Mouse (Mus musculus): ENCODE data around the gene Hspbap1.

DNA sequence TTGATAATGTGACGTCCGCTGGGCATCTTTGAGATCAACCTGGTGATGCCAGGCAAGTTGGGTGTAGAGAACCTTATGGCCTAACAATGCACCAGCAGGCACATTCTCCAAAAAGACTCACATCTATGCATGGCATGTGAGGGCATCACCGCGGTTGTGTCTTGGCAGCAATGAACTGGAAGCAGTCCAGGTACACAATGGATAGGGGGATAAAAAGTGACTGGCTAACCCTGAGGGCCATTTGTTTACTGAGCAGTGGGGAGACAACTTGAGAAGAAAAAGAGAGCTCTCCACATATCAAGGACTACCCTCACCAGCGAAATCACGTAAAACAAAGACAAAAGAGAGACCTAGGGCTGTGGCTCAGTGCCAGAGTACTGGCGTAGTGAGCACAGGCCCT, 38.1 kb upstream of the Hspbap1 start:
- no peak for TF ChIP-seq POLR2A (IDR thresholded peaks at IDR 0.05; ENCODE audit: control insufficient read depth, low read depth, low read length)
- TF ChIP-seq CTCF (IDR thresholded peaks at IDR 0.05; ENCODE audit: control insufficient read depth, insufficient read depth, insufficient replicate concordance, low read depth, low read length): no peak
